Mouse (Mus musculus) G1E (cell line): ENCODE data around the gene Acsl1.

Source experiments
- CTCF ChIP-seq: IDR thresholded peaks from 2 replicates; pipeline ENCODE4 v1.5.1; 2012; ENCODE audit warnings: low read depth, low read length, inconsistent platforms, mixed read lengths
- GATA1 ChIP-seq: IDR thresholded peaks from 2 replicates; pipeline ENCODE4 v1.6.1; 2012; ENCODE audit warnings: borderline replicate concordance, low read length, inconsistent platforms, mixed read lengths

DNA sequence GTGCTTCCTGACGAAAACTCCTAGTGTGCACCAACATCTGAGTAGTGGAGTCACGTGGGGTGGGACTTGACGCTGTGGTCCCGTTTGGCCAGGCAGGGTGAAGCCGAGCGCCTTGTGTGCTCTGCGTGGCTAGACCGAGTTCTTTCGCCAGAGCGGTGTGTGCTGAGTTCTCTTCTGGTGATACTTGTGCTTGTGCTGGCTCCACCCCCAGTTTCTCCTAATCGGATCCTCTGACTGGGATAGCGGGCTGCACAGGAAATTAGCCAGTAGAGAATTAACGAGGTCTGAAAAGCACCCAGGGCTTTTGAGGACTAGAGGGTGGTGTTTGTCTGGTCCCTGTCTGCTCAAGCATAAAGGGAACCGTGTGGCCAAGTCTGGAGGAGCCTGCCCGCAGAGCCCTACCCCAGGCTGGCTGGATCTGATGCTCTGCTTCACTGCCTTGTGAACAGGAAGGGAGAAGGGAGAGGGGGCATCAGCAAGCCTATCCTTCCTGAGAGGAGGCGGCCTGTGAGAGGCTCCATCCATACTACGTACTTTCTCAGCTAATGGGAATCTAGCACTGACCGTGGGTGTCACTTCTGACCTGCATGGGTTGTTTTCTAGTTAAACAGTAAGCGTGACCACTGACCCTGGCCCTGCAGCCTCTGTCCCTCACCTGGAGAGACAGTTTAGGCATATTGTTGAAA lies 28.7 kb downstream of the Acsl1 start:
- TF ChIP-seq CTCF (no peak), GATA1 (no peak)
